Mouse (Mus musculus) bone marrow macrophage, adult 2 months (primary cell): Measurements from ENCODE around the gene Rreb1. TPM values are rescaled to one million over a fixed set of nuclear protein-coding genes. Genes with fewer than 3 reads are reported as not detected.
A peak's percentile ranks its signal among the peaks of the same experiment; 100 is the strongest.

Source experiments
- H3K27ac ChIP-seq: 2 replicates; pipeline ENCODE4 v1.5.1; 2012; ENCODE audit warnings: low read depth, low read length; ENCODE audit not compliant: insufficient read depth
- H3K4me1 ChIP-seq: 2 replicates; pipeline ENCODE4 v1.6.1; 2012; ENCODE audit warnings: low read length; ENCODE audit not compliant: control insufficient read depth, insufficient read depth
- H3K4me3 ChIP-seq: 2 replicates; pipeline ENCODE4 v1.5.1; 2012; ENCODE audit warnings: mild to moderate bottlenecking, low read length, moderate library complexity; ENCODE audit not compliant: insufficient read depth
- CTCF ChIP-seq: IDR thresholded peaks from 2 replicates; pipeline ENCODE4 v1.5.1; 2012; ENCODE audit warnings: low read depth, mild to moderate bottlenecking, low read length, moderate library complexity
- POLR2A ChIP-seq: IDR thresholded peaks from 2 replicates; pipeline ENCODE4 v1.6.1; 2012; ENCODE audit warnings: mild to moderate bottlenecking, low read depth, low read length, borderline replicate concordance
- polyA plus RNA-seq: library from polyadenylated mRNA; stranded (reverse); fragments of >200 nt; gene quantifications from 2 replicates; pipeline ENCODE4 v1.2.4, GENCODE M21; 2012; ENCODE audit not compliant: missing spikeins, insufficient read depth, insufficient read length

Gene Rreb1
- polyA plus RNA-seq, 1 experiment, result 57.2 TPM

GRCm38 (mm10) chr13:37759341-37760012, 18.7 kb upstream of the Rreb1 start:
- TF ChIP-seq POLR2A (no peak), CTCF (no peak)
- Histone ChIP-seq H3K4me1 (peaks cover 16% of the 10 kb centered on the region), H3K4me3 (no peak overlapping the region), H3K27ac (no peak overlapping the region)

- no peak for TF ChIP-seq POLR2A
- no peak for TF ChIP-seq CTCF
- H3K4me1 ChIP-seq, result peaks cover 16% of the 10 kb centered on the region
- no peak overlapping the region for H3K27ac ChIP-seq
- H3K4me3 ChIP-seq, result no peak overlapping the region
These were observed 18.2 kb upstream of the Rreb1 start for GRCm38 (mm10) chr13:37760013-37760342.

GRCm38 (mm10) chr13:37760373-37760772, 17.8 kb upstream of the Rreb1 start:
- 0 out of 2 replicates have a peak overlapping the region, but pooled peaks have one; percentile 11 for H3K27ac ChIP-seq
- H3K4me3 ChIP-seq, result no peak overlapping the region
- peaks cover 16% of the 10 kb centered on the region for H3K4me1 ChIP-seq
- TF ChIP-seq POLR2A, result no peak
- TF ChIP-seq CTCF, result no peak

- no peak overlapping the region for H3K27ac ChIP-seq
- H3K4me3 ChIP-seq, result no peak overlapping the region
- peaks cover 16% of the 10 kb centered on the region for H3K4me1 ChIP-seq
- TF ChIP-seq POLR2A (no peak), CTCF (no peak)
These were observed 17.0 kb upstream of the Rreb1 start for GRCm38 (mm10) chr13:37760957-37761941.

- Histone ChIP-seq H3K4me3 (no peak overlapping the region), H3K27ac (no peak overlapping the region)
- TF ChIP-seq POLR2A, result no peak
- no peak for TF ChIP-seq CTCF
These were observed 14.3 kb upstream of the Rreb1 start for GRCm38 (mm10) chr13:37763800-37764407.

GRCm38 (mm10) chr13:37769777-37770176, 8.4 kb upstream of the Rreb1 start:
- no peak overlapping the region for H3K4me3 ChIP-seq
- H3K4me1 ChIP-seq, result peaks cover 15% of the 10 kb centered on the region
- TF ChIP-seq CTCF (no peak), POLR2A (no peak)
- H3K27ac ChIP-seq, result no peak overlapping the region

More at GRCm38 (mm10) chr13:37763800-37764407, 14.3 kb upstream of the Rreb1 start:
- peaks cover 16% of the 10 kb centered on the region for H3K4me1 ChIP-seq

- Histone ChIP-seq H3K27ac (no peak overlapping the region), H3K4me1 (peaks cover 32% of the 10 kb centered on the region), H3K4me3 (no peak overlapping the region)
- no peak for TF ChIP-seq CTCF
- no peak for TF ChIP-seq POLR2A
These were observed 4.7 kb upstream of the Rreb1 start for GRCm38 (mm10) chr13:37773476-37773875.

- H3K4me3 ChIP-seq, result no peak overlapping the region
- no peak for TF ChIP-seq CTCF
- TF ChIP-seq POLR2A, result no peak
These were observed 1.5 kb upstream of the Rreb1 start for GRCm38 (mm10) chr13:37776675-37777074.

GRCm38 (mm10) chr13:37777351-37778146, 651 bp upstream of the Rreb1 start:
- Histone ChIP-seq H3K27ac (peak overlapping the region; percentile 98), H3K4me3 (peak overlapping the region; percentile 80), H3K4me1 (peaks cover 38% of the 10 kb centered on the region)
- TF ChIP-seq CTCF, result no peak
- no peak for TF ChIP-seq POLR2A

More at GRCm38 (mm10) chr13:37776675-37777074, 1.5 kb upstream of the Rreb1 start:
- peak overlapping the region; percentile 98 for H3K27ac ChIP-seq
- H3K4me1 ChIP-seq, result peaks cover 43% of the 10 kb centered on the region
